Mouse (Mus musculus) spleen, adult 12 weeks (tissue): ENCODE data around the gene Duxbl3.
"Not testable (repeated sequence)": the region's sequence is repeated elsewhere in the genome, so short reads cannot be mapped to it uniquely, and the experiment has no call there.

ENCODE experiments used
- DNase-seq: peaks from one replicate; pipeline ENCODE4 v3.0.0; 2022; ENCODE audit warnings: low spot score

Gene Duxbl3

GRCm38 (mm10) chr14:26257756-26258617 lies at the start of gene Duxbl3:
Duxbl3 (plus strand) TSS chr14:26257962.
- not testable (repeated sequence) for DNase-seq

- not testable (repeated sequence) for DNase-seq
Measured at GRCm38 (mm10) chr14:26216233-26217000, 41.3 kb upstream of the Duxbl3 start.

- DNase-seq = not testable (repeated sequence)
Measured at GRCm38 (mm10) chr14:26237183-26237582, 20.6 kb upstream of the Duxbl3 start.

- not testable (repeated sequence) for DNase-seq
Measured at GRCm38 (mm10) chr14:26258729-26259128, 967 bp downstream of the Duxbl3 start.

GRCm38 (mm10) chr14:26286737-26287136 lies 29.0 kb downstream of the Duxbl3 start:
- DNase-seq = not testable (repeated sequence)

GRCm38 (mm10) chr14:26293859-26294258 lies 36.1 kb downstream of the Duxbl3 start:
- DNase-seq = no peak

- no peak for DNase-seq
Measured at GRCm38 (mm10) chr14:26297055-26297454, 39.3 kb downstream of the Duxbl3 start.

- DNase-seq = no peak
Measured at GRCm38 (mm10) chr14:26297484-26297883, 39.7 kb downstream of the Duxbl3 start.

- no peak for DNase-seq
Measured at GRCm38 (mm10) chr14:26303111-26303510, 45.3 kb downstream of the Duxbl3 start.

- DNase-seq = no peak
Measured at GRCm38 (mm10) chr14:26306032-26306431, 48.3 kb downstream of the Duxbl3 start.

GRCm38 (mm10) chr14:26308813-26309212 lies 51.1 kb downstream of the Duxbl3 start:
- DNase-seq = no peak

- DNase-seq = no peak
Measured at GRCm38 (mm10) chr14:26309511-26309910, 51.7 kb downstream of the Duxbl3 start.

- DNase-seq = no peak
Measured at GRCm38 (mm10) chr14:26316246-26316730, 58.5 kb downstream of the Duxbl3 start.
